Mouse (Mus musculus) ES-E14 (cell line): ENCODE results near the gene Eif1ad. TPM values are rescaled to one million over a fixed set of nuclear protein-coding genes. Genes with fewer than 3 reads are reported as not detected.

Experiments used
- DNase-seq: peaks from one replicate; pipeline ENCODE4 v3.0.0-alpha.2; 2013; ENCODE audit warnings: low read depth, low spot score
- H3K27ac ChIP-seq: 2 replicates; pipeline ENCODE4 v1.5.1; 2012; ENCODE audit warnings: low read depth, mild to moderate bottlenecking, low read length, moderate library complexity, mixed read lengths; ENCODE audit not compliant: poor library complexity, insufficient read depth, severe bottlenecking
- H3K36me3 ChIP-seq: 2 replicates; pipeline ENCODE4 v1.6.1; 2012; ENCODE audit warnings: mild to moderate bottlenecking, low read length, moderate library complexity, mixed read lengths; ENCODE audit not compliant: control insufficient read depth, poor library complexity, insufficient read depth, severe bottlenecking
- H3K4me1 ChIP-seq, 2 experiments: fragments of 150-350 bp in 1 of 2; sonication (generic) in 1 of 2; 2 replicates each; pipeline ENCODE4 v1.6.1; 2012; ENCODE audit warnings: low read length in 2 of 2, mild to moderate bottlenecking in 1 of 2, mixed read lengths in 1 of 2; ENCODE audit not compliant: control insufficient read depth in 2 of 2, insufficient read depth in 2 of 2, poor library complexity in 1 of 2
- H3K4me3 ChIP-seq, 2 experiments: fragments of 150-350 bp in 1 of 2; sonication (generic) in 1 of 2; 2 replicates each; pipeline ENCODE4 v1.5.1; 2012; ENCODE audit warnings: low read length in 2 of 2, low read depth in 1 of 2, mild to moderate bottlenecking in 1 of 2, mixed read lengths in 1 of 2; ENCODE audit not compliant: insufficient read depth in 1 of 2, poor library complexity in 1 of 2, severe bottlenecking in 1 of 2
- H3K9ac ChIP-seq: 2 replicates; pipeline ENCODE4 v1.6.1; 2012; ENCODE audit warnings: low read depth, mild to moderate bottlenecking, low read length, mixed read lengths; ENCODE audit not compliant: poor library complexity, insufficient read depth, severe bottlenecking
- H3K9me3 ChIP-seq: fragments of 150-350 bp; sonication (generic); 2 replicates; pipeline ENCODE4 v1.6.1; 2012; ENCODE audit warnings: low read depth, mild to moderate bottlenecking, low read length; ENCODE audit not compliant: control insufficient read depth, insufficient read depth
- CHD2 ChIP-seq: IDR thresholded peaks from 2 replicates; pipeline ENCODE4 v1.6.1; 2014; ENCODE audit warnings: mild to moderate bottlenecking, low read depth, low read length, inconsistent platforms
- HCFC1 ChIP-seq: IDR thresholded peaks from 2 replicates; pipeline ENCODE4 v1.6.1; 2012; ENCODE audit warnings: low read length, inconsistent platforms, borderline replicate concordance; ENCODE audit not compliant: insufficient read depth
- MAFK ChIP-seq: IDR thresholded peaks from 2 replicates; pipeline ENCODE4 v1.6.1; 2014; ENCODE audit warnings: mild to moderate bottlenecking, low read depth, low read length, inconsistent platforms; ENCODE audit not compliant: insufficient read depth
- ZC3H11A ChIP-seq: IDR thresholded peaks from 2 replicates; pipeline ENCODE4 v1.6.1; 2012; ENCODE audit warnings: low read depth, mild to moderate bottlenecking, inconsistent platforms, low read length, borderline replicate concordance
- ZNF384 ChIP-seq: IDR thresholded peaks from 2 replicates; pipeline ENCODE4 v1.6.1; 2012; ENCODE audit warnings: low read depth, low read length, inconsistent platforms
- in situ Hi-C, 2 experiments: fragments of 600-800 bp; cut with MboI; formaldehyde crosslinking; loops; one replicate each; pipeline ENCODE4 v1.15.1; 2025; ENCODE audit warnings: low sequenced_read_pairs in 2 of 2, inconsistent platforms in 1 of 2; ENCODE audit not compliant: unreplicated experiment in 2 of 2
- total RNA-seq: library from RNA; depleted of rRNA; stranded (reverse); fragments of 300-350 nt; gene quantifications from 2 replicates; pipeline ENCODE4 v1.2.3, GENCODE M21; 2012

Gene Eif1ad
- total RNA-seq, 1 experiment, result 101 TPM

DNA sequence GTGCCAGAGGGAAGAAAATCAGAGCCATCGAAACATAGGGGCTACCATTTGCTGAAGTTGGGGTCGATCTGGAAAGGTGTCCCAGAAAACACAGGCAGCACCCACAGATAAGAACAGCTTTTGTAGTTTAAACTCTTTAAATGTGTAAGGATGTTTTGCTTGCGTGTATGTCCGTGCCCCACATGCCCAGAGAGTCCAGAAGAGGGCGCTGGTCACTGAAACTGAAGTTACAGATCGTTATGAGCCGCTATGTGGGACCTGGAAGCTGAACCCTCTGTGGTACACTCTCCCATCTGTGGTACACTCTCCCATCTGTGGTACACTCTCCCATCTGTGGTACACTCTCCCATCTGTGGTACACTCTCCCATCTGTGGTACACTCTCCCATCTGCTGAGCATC, 40.6 kb downstream of the Eif1ad start:
- Histone ChIP-seq H3K9ac (peak overlapping the region; percentile 78), H3K4me1 (peaks cover 0 to 8% of the 10 kb centered on the region in 2 experiments; a peak in 2 of 4 replicates), H3K9me3 (no peaks in the 10 kb centered on the region), H3K36me3 (no peaks in the 10 kb centered on the region), H3K27ac (peak overlapping the region; percentile 89; the same call in 1 of the 2 replicates), H3K4me3 (peak overlapping the region; percentile 65 to 74; a peak in 3 of 4 replicates)
- in situ Hi-C loops, result no loop called here
- TF ChIP-seq CHD2 (no peak), ZC3H11A (no peak), HCFC1 (no peak), MAFK (no peak), ZNF384 (no peak)
- DNase-seq, result peak; percentile 41

GRCm38 (mm10) chr19:5408057-5409001, 41.8 kb downstream of the Eif1ad start:
- Histone ChIP-seq H3K9ac (no peak overlapping the region), H3K4me1 (peaks cover 0 to 8% of the 10 kb centered on the region in 2 experiments; a peak in 2 of 4 replicates), H3K36me3 (no peaks in the 10 kb centered on the region), H3K27ac (no peak overlapping the region), H3K9me3 (no peaks in the 10 kb centered on the region), H3K4me3 (no peak overlapping the region)
- DNase-seq, result no peak
- in situ Hi-C loops, result no loop called here
- TF ChIP-seq ZC3H11A (no peak), HCFC1 (no peak), MAFK (no peak), CHD2 (no peak), ZNF384 (no peak)

GRCm38 (mm10) chr19:5409068-5409467, 42.5 kb downstream of the Eif1ad start:
- H3K9me3 ChIP-seq, result no peaks in the 10 kb centered on the region
- no peak for DNase-seq
- H3K36me3 ChIP-seq, result no peaks in the 10 kb centered on the region
- H3K4me3 ChIP-seq, result no peak overlapping the region
- no peak overlapping the region for H3K9ac ChIP-seq
- H3K4me1 ChIP-seq, result peaks cover 0 to 8% of the 10 kb centered on the region in 2 experiments; a peak in 2 of 4 replicates
- no peak for TF ChIP-seq ZC3H11A
- no peak for TF ChIP-seq CHD2
- no peak for TF ChIP-seq ZNF384
- no peak for TF ChIP-seq HCFC1
- no peak for TF ChIP-seq MAFK
- no peak overlapping the region for H3K27ac ChIP-seq
- in situ Hi-C loops, result no loop called here

GRCm38 (mm10) chr19:5410641-5411040, 44.1 kb downstream of the Eif1ad start:
- Histone ChIP-seq H3K9ac (no peak overlapping the region), H3K27ac (no peak overlapping the region), H3K9me3 (no peaks in the 10 kb centered on the region), H3K4me1 (peaks cover 0 to 8% of the 10 kb centered on the region in 2 experiments; a peak in 2 of 4 replicates), H3K4me3 (no peak overlapping the region), H3K36me3 (no peaks in the 10 kb centered on the region)
- in situ Hi-C loops, result no loop called here
- TF ChIP-seq HCFC1, result no peak
- TF ChIP-seq ZNF384, result no peak
- no peak for TF ChIP-seq CHD2
- no peak for TF ChIP-seq MAFK
- TF ChIP-seq ZC3H11A, result no peak
- DNase-seq, result no peak
